Mouse (Mus musculus) ovary, postnatal 36 days (tissue): ENCODE results near the gene 7530416G11Rik.

Experiments
- DNase-seq: peaks from one replicate; pipeline ENCODE4 v3.0.0; 2022; ENCODE audit warnings: low spot score, mixed read lengths

The 7530416G11Rik gene

GRCm38 (mm10) chr15:85503127-85503526 lies at the start of gene 7530416G11Rik:
7530416G11Rik (minus strand) TSS chr15:85503227.
- no peak for DNase-seq

- DNase-seq: no peak
Measured at GRCm38 (mm10) chr15:85546500-85546899, 43.5 kb upstream of the 7530416G11Rik start.

DNA sequence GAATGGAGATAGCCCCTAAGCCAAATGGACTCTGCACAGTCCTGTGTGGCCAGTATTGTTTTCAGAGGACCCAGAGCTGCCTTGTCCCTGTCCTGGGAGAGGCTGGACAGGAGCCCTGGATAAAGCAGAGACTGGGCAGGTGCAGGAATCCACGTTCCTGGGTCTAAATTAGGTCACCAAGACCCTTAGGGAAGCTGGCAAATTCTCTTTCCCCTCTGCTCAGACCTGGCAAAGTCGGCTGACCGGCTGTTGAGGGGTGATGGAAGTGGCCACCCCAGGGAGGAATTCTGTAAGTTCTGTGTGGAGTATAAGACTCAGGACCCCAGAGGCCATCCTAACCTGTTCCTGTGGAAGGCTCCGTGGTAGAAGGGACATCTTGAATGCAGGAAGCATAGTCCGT lies 42.3 kb upstream of the 7530416G11Rik start:
- no peak for DNase-seq

- no peak for DNase-seq
Measured at GRCm38 (mm10) chr15:85538170-85538569, 35.1 kb upstream of the 7530416G11Rik start.

DNA sequence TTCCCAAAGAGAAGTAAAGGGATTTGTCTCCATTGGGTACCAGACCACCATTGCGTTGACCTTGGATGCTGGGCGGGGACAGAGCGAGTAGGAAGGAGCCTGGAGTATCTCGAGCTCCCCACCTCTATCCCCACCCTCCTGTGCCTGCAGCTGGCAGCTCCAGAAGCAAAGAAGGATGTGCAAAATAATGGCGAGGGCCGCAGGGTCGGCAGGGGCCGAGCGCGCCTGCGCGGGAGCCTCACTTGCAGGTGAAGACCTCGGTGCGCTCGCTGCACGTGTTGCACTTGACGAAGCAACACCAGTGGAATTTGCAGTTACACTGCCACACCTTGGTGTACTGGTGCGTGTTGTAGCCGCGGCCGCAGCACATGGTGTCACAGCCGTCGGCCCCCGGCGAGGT lies 34.1 kb upstream of the 7530416G11Rik start:
- no peak for DNase-seq

GRCm38 (mm10) chr15:85534646-85535045 lies 31.6 kb upstream of the 7530416G11Rik start:
- DNase-seq: no peak

- peak; percentile 61 for DNase-seq
Measured at GRCm38 (mm10) chr15:85534215-85534614, 31.2 kb upstream of the 7530416G11Rik start.

- DNase-seq: no peak
Measured at GRCm38 (mm10) chr15:85532063-85532462, 29.0 kb upstream of the 7530416G11Rik start.

GRCm38 (mm10) chr15:85529911-85530310 lies 26.9 kb upstream of the 7530416G11Rik start:
- no peak for DNase-seq

DNA sequence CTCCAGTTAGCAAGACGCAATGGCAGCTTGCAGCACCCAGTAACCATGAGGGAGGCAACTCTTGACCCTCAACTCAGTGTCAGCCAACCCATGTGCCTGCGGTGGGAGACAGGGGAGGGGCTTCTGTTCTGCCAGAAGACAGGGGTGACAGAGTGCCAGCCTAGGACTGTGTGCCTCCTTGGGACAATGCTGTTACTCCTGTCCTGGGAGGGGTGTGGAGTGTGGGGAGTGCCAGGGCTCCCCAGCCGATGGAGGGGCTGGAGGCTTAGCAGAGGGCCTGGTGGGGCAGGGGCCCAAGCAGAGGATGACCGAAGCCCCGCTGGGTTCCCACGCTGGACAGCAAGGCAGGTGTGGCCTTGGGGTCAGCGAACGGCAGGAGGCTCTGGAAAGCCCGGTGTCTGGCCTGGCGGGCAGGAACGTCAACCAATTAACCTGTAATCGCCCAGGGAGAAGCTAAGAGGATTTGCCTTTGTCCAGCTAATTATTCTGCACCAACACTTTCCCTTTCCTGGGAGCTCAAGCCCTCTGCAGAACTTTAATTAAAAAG lies 21.4 kb upstream of the 7530416G11Rik start:
- DNase-seq: no peak

DNA sequence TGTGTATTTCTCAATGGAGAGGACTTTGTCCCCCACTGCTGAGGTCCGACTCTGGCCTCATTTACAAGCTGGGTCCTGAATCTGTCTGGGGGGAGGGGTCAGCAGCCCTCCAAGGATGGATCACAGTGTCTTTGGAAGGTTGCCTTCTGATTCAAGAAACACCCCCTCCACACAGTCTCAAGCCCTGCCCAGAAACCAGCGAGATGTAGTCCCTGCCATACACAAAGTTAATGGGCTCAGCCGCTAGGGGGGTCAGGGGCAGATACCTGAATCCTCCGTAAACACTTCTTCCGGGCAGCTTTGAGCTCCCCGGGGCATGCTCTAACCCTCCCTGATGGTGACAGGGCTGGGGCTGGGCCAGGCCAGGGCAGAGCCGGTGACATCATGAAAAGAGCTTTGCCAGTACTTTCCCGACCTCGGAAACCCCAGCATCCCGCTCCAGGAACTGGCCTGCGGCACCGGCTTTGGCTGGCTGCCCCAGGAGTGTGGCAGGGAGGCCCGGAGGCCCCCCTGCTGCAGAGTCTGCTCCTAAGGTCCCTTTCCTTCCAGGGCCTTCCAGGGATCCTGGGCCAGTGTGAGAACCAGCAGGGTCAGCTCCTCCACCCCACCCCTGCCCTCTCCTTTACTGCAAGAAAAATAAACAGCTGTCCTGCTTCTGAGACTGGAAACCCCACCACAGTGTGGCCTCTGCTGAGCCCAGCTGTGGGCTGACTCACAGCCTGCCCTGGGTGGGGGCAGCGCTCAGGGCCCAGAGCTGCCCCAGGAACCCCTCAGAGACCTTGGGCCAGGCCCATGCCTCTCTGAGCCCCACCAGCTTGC lies 20.4 kb upstream of the 7530416G11Rik start:
- peak; percentile 45 for DNase-seq

GRCm38 (mm10) chr15:85519438-85519837 lies 16.4 kb upstream of the 7530416G11Rik start:
- no peak for DNase-seq

DNA sequence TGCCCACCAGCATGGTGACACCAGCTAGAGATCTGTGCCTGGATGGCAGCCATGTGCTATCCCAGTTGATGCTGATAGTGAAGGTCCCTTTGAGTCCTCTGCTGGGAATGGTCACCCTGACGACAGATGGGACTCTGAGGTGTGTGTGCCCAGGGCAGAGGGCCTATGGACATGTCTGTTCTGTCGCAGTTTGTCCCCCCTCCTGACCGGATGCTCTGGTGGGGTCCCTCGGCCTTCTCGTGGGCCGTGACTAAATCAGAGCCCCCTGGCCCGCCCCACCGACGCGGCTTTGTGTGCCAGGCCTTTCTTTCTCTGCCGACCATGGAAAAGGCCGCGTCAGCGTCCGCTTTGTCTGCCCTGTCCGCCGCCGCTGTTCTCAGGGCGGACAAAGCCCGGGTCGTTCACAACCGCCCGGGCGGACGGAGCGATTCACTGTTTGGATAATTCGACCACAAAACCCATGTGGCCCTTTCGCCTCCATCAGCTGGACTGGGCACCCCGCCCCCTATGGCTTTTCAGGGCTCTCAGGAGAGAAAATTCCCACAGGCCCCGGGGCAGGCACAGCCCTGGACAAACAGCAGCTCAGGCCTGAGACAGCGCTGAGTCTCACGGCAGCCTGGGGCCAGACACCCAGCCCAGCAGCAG lies 4.5 kb upstream of the 7530416G11Rik start:
- DNase-seq: no peak

GRCm38 (mm10) chr15:85506680-85507079 lies 3.7 kb upstream of the 7530416G11Rik start:
- DNase-seq: no peak

- DNase-seq: peak; percentile 40
Measured at GRCm38 (mm10) chr15:85505118-85505925, 2.3 kb upstream of the 7530416G11Rik start.

GRCm38 (mm10) chr15:85500267-85500666 lies 2.8 kb downstream of the 7530416G11Rik start:
- no peak for DNase-seq

DNA sequence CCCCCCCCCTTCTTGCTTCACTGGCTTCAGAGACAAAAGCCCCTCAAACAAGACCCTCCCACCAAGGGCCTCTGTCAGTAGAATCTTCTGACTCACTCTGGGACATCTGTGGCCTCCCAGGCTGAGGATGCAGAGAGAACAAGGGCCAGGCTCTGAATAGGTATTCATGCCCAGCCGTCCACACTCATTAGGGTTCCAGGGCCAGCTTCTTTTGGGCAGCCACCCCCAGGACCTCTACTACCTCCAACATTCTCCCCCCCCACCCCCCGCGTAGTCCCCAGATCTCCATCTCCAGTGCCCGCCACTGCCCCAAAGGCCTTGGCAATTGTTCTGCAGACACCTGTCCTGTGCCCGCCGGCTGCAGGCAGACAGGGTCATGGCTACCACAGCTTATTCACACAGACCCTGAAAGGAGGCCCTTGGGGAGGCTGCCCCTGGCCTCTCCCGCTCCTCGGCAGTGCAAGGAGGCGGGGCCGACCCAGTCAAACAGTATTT lies 5.0 kb downstream of the 7530416G11Rik start:
- no peak for DNase-seq

DNA sequence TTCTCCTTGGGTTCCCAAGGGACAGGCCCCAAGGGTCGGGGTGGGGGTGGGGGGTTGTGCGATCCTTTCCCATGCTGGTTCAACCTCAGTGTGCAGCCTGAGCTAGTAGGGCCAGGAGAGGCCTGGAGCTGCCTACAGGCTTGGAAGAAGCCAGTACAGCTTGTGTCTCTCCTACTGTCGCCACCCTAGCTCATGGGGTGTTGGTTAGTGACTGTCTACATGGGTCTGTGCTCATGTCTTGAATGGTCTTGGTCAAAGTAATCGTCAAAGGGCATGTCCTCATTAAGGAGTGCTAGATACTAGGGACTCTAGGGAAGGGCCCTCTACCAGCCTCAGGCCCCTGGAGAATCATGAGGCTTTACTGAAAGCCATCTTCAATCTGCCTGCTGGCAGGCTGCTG lies 5.5 kb downstream of the 7530416G11Rik start:
- DNase-seq: no peak

- no peak for DNase-seq
Measured at GRCm38 (mm10) chr15:85494163-85494621, 8.8 kb downstream of the 7530416G11Rik start.

- DNase-seq: no peak
Measured at GRCm38 (mm10) chr15:85489751-85490150, 13.3 kb downstream of the 7530416G11Rik start.

DNA sequence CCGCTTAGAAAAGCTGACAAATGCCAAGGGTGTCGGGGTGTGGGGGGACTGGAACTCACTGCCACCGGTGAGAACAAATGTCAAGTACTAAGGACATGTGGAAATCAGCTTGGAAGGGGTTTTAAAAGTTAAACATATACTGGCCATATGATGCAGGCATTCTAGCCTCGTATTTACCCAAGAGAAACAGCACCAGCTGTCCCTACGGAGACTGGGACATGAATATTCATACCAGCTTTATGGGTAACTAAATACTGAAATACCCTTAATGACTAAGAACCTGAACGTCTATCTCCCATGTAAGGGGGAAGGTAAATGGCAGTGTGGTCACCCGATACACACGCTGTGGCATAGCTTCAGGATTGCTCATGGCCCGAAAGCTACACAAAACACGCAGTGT lies 14.1 kb downstream of the 7530416G11Rik start:
- DNase-seq: no peak

DNA sequence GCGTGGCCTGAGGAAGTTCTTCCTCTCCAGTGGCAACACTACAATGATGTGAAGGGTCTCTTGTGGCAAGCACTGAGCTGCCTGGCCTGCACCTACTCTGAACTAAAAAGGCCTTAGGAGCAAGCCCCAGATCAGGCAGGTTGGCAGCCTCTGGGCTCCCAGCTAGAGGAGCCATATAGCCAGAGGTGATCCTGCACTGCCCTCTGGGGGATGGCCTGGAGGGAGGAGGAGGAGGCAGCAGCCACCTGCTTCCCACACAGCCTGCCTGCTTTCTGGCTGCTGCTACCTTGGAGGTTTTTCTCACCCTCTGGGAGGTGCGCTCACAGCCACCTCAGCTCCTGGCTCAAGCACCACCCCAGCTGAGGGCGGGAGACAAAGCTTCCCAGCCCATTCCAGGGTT lies 22.4 kb downstream of the 7530416G11Rik start:
- peak; percentile 32 for DNase-seq
